Mouse (Mus musculus) lung, embryonic 14.5 days (tissue): ENCODE data around the gene Taok3. TPM values are rescaled to one million over a fixed set of nuclear protein-coding genes. Genes with fewer than 3 reads are reported as not detected.

Experiments
- ATAC-seq: fragments of 200-750 bp; cut with Nextera tagmentation; 2 replicates; pipeline ENCODE4 v1.8.0; 2017; ENCODE audit warnings: mild to moderate bottlenecking, moderate TSS enrichment, moderate library complexity; ENCODE audit not compliant: insufficient read depth
- DNase-seq: peaks from one replicate; pipeline ENCODE4 v3.0.0-alpha.2; 2015
- H3K27ac ChIP-seq: fragments of 300-500 bp; sonication (generic); 2 replicates; pipeline ENCODE4 v1.5.1; 2014; ENCODE audit warnings: low read depth, mild to moderate bottlenecking, moderate library complexity
- H3K27me3 ChIP-seq: fragments of 300-500 bp; sonication (generic); 2 replicates; pipeline ENCODE4 v1.6.1; 2014; ENCODE audit warnings: low read length, control low read depth; ENCODE audit not compliant: insufficient read depth
- H3K36me3 ChIP-seq: fragments of 300-500 bp; sonication (generic); 2 replicates; pipeline ENCODE4 v1.6.1; 2014; ENCODE audit warnings: control low read depth; ENCODE audit not compliant: insufficient read depth
- H3K4me1 ChIP-seq: fragments of 300-500 bp; sonication (generic); 2 replicates; pipeline ENCODE4 v1.6.1; 2014; ENCODE audit warnings: antibody characterized with exemption, control low read depth; ENCODE audit not compliant: insufficient read depth
- H3K4me2 ChIP-seq: fragments of 300-500 bp; sonication (generic); 2 replicates; pipeline ENCODE4 v1.6.1; 2014; ENCODE audit warnings: mild to moderate bottlenecking
- H3K4me3 ChIP-seq: fragments of 300-500 bp; sonication (generic); 2 replicates; pipeline ENCODE4 v1.5.1; 2014; ENCODE audit warnings: low read depth, low read length
- H3K9ac ChIP-seq: fragments of 300-500 bp; sonication (generic); 2 replicates; pipeline ENCODE4 v1.6.1; 2014
- H3K9me3 ChIP-seq: fragments of 300-500 bp; sonication (generic); 2 replicates; pipeline ENCODE4 v1.6.1; 2016; ENCODE audit warnings: low read depth, low read length, control low read depth
- CTCF ChIP-seq: IDR thresholded peaks from 2 replicates; pipeline ENCODE4 v1.5.1; 2016; ENCODE audit warnings: antibody characterized with exemption, low read depth
- WGBS: fragments of 180-500 bp; shearing (Covaris S2); extraction: QIAGEN DNeasy Blood & Tissue Kit; methylation state at CpG from one replicate; pipeline ENCODE4 v1.1.7; 2014; 5-methylcytosine and 5-hydroxymethylcytosine counted together
- polyA plus RNA-seq: library from polyadenylated mRNA; unstranded; fragments of >200 nt; fragmentation: Nextera tagmentation; extraction: Ambion mirVana; gene quantifications from 2 replicates; pipeline ENCODE4 v1.2.1, GENCODE M21; 2014

The Taok3 gene
- polyA plus RNA-seq, 1 experiment from 2014 or later = 18.8 TPM

- no peaks in the 10 kb centered on the region for H3K9me3 ChIP-seq
- DNase-seq (peak; percentile 73), ATAC-seq (peak; percentile 79)
- H3K4me3 ChIP-seq = peak within 1 kb of the TSS; percentile 78
- H3K9ac ChIP-seq = peak within 1 kb of the TSS; percentile 80
- no peaks in the 10 kb centered on the region; the same call in 1 of the 2 replicates for H3K4me1 ChIP-seq
- under 1% methylated on average over 81 of the region's 81 CpGs for WGBS
- TF ChIP-seq CTCF = peak; percentile 12; the same call in 1 of the 2 replicates
- peak within 1 kb of the TSS; percentile 72 for H3K27ac ChIP-seq
- no peaks in the 10 kb centered on the region for H3K36me3 ChIP-seq
- H3K4me2 ChIP-seq = peak within 1 kb of the TSS; percentile 91
- no peaks in the 10 kb centered on the region for H3K27me3 ChIP-seq
Measured at GRCm38 (mm10) chr5:117318741-117319629, 199.1 kb downstream of the Taok3 start, which contains the start of gene Vsig10. Vsig10 (plus strand) TSS chr5:117319083.

GRCm38 (mm10) chr5:117323751-117324150 lies 203.8 kb downstream of the Taok3 start:
- H3K4me2 ChIP-seq = no peak overlapping the region
- TF ChIP-seq CTCF = no peak
- H3K27ac ChIP-seq = no peak overlapping the region
- H3K36me3 ChIP-seq = 0 out of 2 replicates have a peak, but pooled peaks cover 5% of the 10 kb centered on the region
- no peaks in the 10 kb centered on the region; the same call in 1 of the 2 replicates for H3K4me1 ChIP-seq
- DNase-seq (no peak), ATAC-seq (no peak)
- H3K9me3 ChIP-seq = no peaks in the 10 kb centered on the region
- no peaks in the 10 kb centered on the region for H3K27me3 ChIP-seq
- H3K9ac ChIP-seq = no peak overlapping the region
- WGBS = 80% methylated on average over 9 of the region's 9 CpGs
- H3K4me3 ChIP-seq = no peak overlapping the region

Other genes with a start within 250 kb of the Taok3 start
- gene Suds3, start 4.0 kb upstream of the Taok3 start, polyA plus RNA-seq = 45.6 and 49.6 TPM in 2 replicates
- gene Pebp1, start 167.5 kb downstream of the Taok3 start, polyA plus RNA-seq = 705 and 755 TPM in 2 replicates
- gene Vsig10, start 199.0 kb downstream of the Taok3 start, polyA plus RNA-seq = 6.8 and 7.0 TPM in 2 replicates
- gene Wsb2, start 237.2 kb downstream of the Taok3 start, polyA plus RNA-seq = 67.1 and 70.9 TPM in 2 replicates